Mouse (Mus musculus) thymus, adult 18-20 months (tissue): ENCODE measurements around the gene Gm20696.
A peak's percentile ranks its signal among the peaks of the same experiment; 100 is the strongest.

Source experiments
- DNase-seq, 2 experiments: peaks; one replicate each; pipeline ENCODE4 v3.0.0; 2022; ENCODE audit warnings: mixed read lengths in 2 of 2

Gm20696 gene

GRCm38 (mm10) chr6:99433006-99433405, 233.6 kb downstream of the Gm20696 start:
- no peak for DNase-seq

- DNase-seq, result no peak
Observed at GRCm38 (mm10) chr6:99431941-99432340, 234.7 kb downstream of the Gm20696 start.

GRCm38 (mm10) chr6:99430560-99430959, 236.0 kb downstream of the Gm20696 start:
- DNase-seq, result no peak

GRCm38 (mm10) chr6:99429378-99430131, 237.0 kb downstream of the Gm20696 start:
- DNase-seq, result no peak

- no peak for DNase-seq
Observed at GRCm38 (mm10) chr6:99428961-99429360, 237.6 kb downstream of the Gm20696 start.

GRCm38 (mm10) chr6:99427301-99427700, 239.3 kb downstream of the Gm20696 start:
- no peak for DNase-seq

GRCm38 (mm10) chr6:99425044-99425443, 241.6 kb downstream of the Gm20696 start:
- no peak for DNase-seq

GRCm38 (mm10) chr6:99420666-99421065, 245.9 kb downstream of the Gm20696 start:
- DNase-seq, result no peak

GRCm38 (mm10) chr6:99412598-99412997, 254.0 kb downstream of the Gm20696 start:
- DNase-seq, result no peak

GRCm38 (mm10) chr6:99409602-99410001, 257.0 kb downstream of the Gm20696 start:
- no peak for DNase-seq

GRCm38 (mm10) chr6:99408880-99409279, 257.7 kb downstream of the Gm20696 start:
- DNase-seq, result no peak

GRCm38 (mm10) chr6:99403755-99404390, 262.7 kb downstream of the Gm20696 start:
- DNase-seq, result no peak

GRCm38 (mm10) chr6:99402941-99403340, 263.7 kb downstream of the Gm20696 start:
- DNase-seq, result no peak

- peak in 1 of 2 experiments; percentile 48 for DNase-seq
Observed at GRCm38 (mm10) chr6:99402370-99402769, 264.2 kb downstream of the Gm20696 start.

- DNase-seq, result peak; percentile 49 to 75
Observed at GRCm38 (mm10) chr6:99401801-99402200, 264.8 kb downstream of the Gm20696 start.

- DNase-seq, result no peak
Observed at GRCm38 (mm10) chr6:99401211-99401610, 265.4 kb downstream of the Gm20696 start.

- no peak for DNase-seq
Observed at GRCm38 (mm10) chr6:99395745-99396144, 270.9 kb downstream of the Gm20696 start.

GRCm38 (mm10) chr6:99394801-99395200, 271.8 kb downstream of the Gm20696 start:
- DNase-seq, result peak in 1 of 2 experiments; percentile 70

- DNase-seq, result no peak
Observed at GRCm38 (mm10) chr6:99392484-99392883, 274.1 kb downstream of the Gm20696 start.

GRCm38 (mm10) chr6:99388741-99389675, 277.6 kb downstream of the Gm20696 start:
- peak; percentile 59 to 78 for DNase-seq

- DNase-seq, result peak in 1 of 2 experiments; percentile 53
Observed at GRCm38 (mm10) chr6:99388023-99388422, 278.6 kb downstream of the Gm20696 start.

- DNase-seq, result peak in 1 of 2 experiments; percentile 71
Observed at GRCm38 (mm10) chr6:99385059-99385604, 281.5 kb downstream of the Gm20696 start.
